Mouse (Mus musculus) lung, postnatal 0 days (tissue): Measurements from ENCODE around the gene Tmprss13.

ENCODE experiments used
- CTCF ChIP-seq: IDR thresholded peaks from 2 replicates; pipeline ENCODE4 v1.5.1; 2016; ENCODE audit warnings: antibody characterized with exemption, mild to moderate bottlenecking
- EP300 ChIP-seq: IDR thresholded peaks from 2 replicates; pipeline ENCODE4 v1.6.1; 2016; ENCODE audit warnings: antibody characterized with exemption, mild to moderate bottlenecking, control low read depth

DNA sequence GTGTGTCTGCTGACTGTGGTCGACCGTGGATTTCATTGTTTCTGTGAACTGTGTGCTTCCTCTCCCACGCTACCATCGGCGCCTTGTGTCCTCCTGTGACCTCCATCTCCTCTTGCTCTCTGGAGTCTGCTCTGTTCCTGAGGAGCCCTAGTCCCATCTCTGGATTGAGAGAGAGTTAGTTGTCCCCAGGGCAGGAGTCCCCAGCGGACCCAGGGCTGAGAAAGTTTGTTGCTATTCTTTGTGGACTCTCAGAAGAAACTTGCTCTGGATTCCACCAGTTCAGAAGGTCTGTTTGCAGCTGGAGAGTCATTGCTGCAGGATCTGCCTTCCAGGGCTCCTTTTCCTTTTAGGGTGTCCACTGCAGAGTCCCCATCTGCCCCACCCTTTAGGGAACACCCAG, 76.3 kb downstream of the Tmprss13 start:
- TF ChIP-seq CTCF, result no peak
- TF ChIP-seq EP300, result no peak
